Mouse (Mus musculus) kidney, adult 2 months (tissue): ENCODE data around the gene Etfa. TPM values are rescaled to one million over a fixed set of nuclear protein-coding genes. Genes with fewer than 3 reads are reported as not detected.

Experiments used
- DNase-seq: peaks from one replicate; pipeline ENCODE4 v3.0.0; 2021
- H3K27ac ChIP-seq: fragments of 200-500 bp; 2 replicates; pipeline ENCODE4 v1.5.1; 2012; ENCODE audit warnings: low read depth, low read length, control low read depth, inconsistent platforms; ENCODE audit not compliant: insufficient read depth
- H3K27me3 ChIP-seq: fragments of 200-500 bp; replicated peaks from 2 replicates; pipeline ENCODE4 v1.6.1; 2012; ENCODE audit warnings: mild to moderate bottlenecking, moderate library complexity, low read length, inconsistent platforms; ENCODE audit not compliant: control insufficient read depth, insufficient read depth
- H3K36me3 ChIP-seq: fragments of 200-500 bp; 2 replicates; pipeline ENCODE4 v1.6.1; 2012; ENCODE audit warnings: mild to moderate bottlenecking, moderate library complexity, low read length, inconsistent platforms; ENCODE audit not compliant: control insufficient read depth, insufficient read depth
- H3K4me1 ChIP-seq: fragments of 200-500 bp; 2 replicates; pipeline ENCODE4 v1.6.1; 2011; ENCODE audit warnings: low read length; ENCODE audit not compliant: control insufficient read depth, insufficient read depth
- H3K4me3 ChIP-seq: fragments of 200-500 bp; 2 replicates; pipeline ENCODE4 v1.5.1; 2011; ENCODE audit warnings: mild to moderate bottlenecking, low read depth, low read length, control low read depth; ENCODE audit not compliant: insufficient read depth
- CTCF ChIP-seq: fragments of 200-500 bp; conservative IDR thresholded peaks from 2 replicates; pipeline ENCODE4 v1.5.1; 2011; ENCODE audit warnings: low read depth, mild to moderate bottlenecking, control low read depth, low read length, moderate library complexity, mixed read lengths; ENCODE audit not compliant: insufficient read depth, insufficient read length
- POLR2A ChIP-seq: fragments of 200-500 bp; IDR thresholded peaks from one replicate; pipeline ENCODE4 v1.6.1; 2011; ENCODE audit warnings: low read depth, low read length, control low read depth
- WGBS: fragments of 180-500 bp; shearing (Covaris S2); methylation state at CpG from one replicate; pipeline ENCODE4 v1.1.7; 2018; 5-methylcytosine and 5-hydroxymethylcytosine counted together
- polyA plus RNA-seq: library from polyadenylated mRNA; depleted of rRNA; stranded (reverse); fragments of >200 nt; gene quantifications from 2 replicates; pipeline ENCODE4 v1.2.3, GENCODE M21; 2012

The Etfa gene
- polyA plus RNA-seq, 1 experiment, result 192 TPM

- H3K27ac ChIP-seq, result no peak overlapping the region
Observed at GRCm38 (mm10) chr9:55423451-55424424, 88.3 kb downstream of the Etfa start.

GRCm38 (mm10) chr9:55421786-55422185 lies 90.3 kb downstream of the Etfa start:
- H3K27me3 ChIP-seq, result no peaks in the 10 kb centered on the region
- no peak overlapping the region for H3K4me3 ChIP-seq
- H3K27ac ChIP-seq, result no peak overlapping the region
- TF ChIP-seq POLR2A (no peak), CTCF (no peak)
- no peaks in the 10 kb centered on the region for H3K4me1 ChIP-seq
- WGBS, result 97% methylated on average over 3 of the region's 3 CpGs
- no peaks in the 10 kb centered on the region for H3K36me3 ChIP-seq
- no peak for DNase-seq

More at GRCm38 (mm10) chr9:55423451-55424424, 88.3 kb downstream of the Etfa start:
- Histone ChIP-seq H3K4me3 (no peak overlapping the region), H3K4me1 (no peaks in the 10 kb centered on the region), H3K27me3 (no peaks in the 10 kb centered on the region), H3K36me3 (no peaks in the 10 kb centered on the region)
- DNase-seq, result peak; percentile 59
- WGBS, result 58% methylated on average over 14 of the region's 14 CpGs
- no peak for TF ChIP-seq POLR2A
- TF ChIP-seq CTCF, result no peak

GRCm38 (mm10) chr9:55411154-55411553 lies 100.9 kb downstream of the Etfa start:
- no peaks in the 10 kb centered on the region for H3K4me1 ChIP-seq
- H3K4me3 ChIP-seq, result no peak overlapping the region
- no peaks in the 10 kb centered on the region for H3K27me3 ChIP-seq
- H3K36me3 ChIP-seq, result no peaks in the 10 kb centered on the region
- no peak for DNase-seq
- H3K27ac ChIP-seq, result no peak overlapping the region
- no peak for TF ChIP-seq CTCF
- no peak for TF ChIP-seq POLR2A
- WGBS, result 68% methylated on average over 6 of the region's 6 CpGs

GRCm38 (mm10) chr9:55410430-55410829 lies 101.6 kb downstream of the Etfa start:
- WGBS, result 37% methylated on average over 6 of the region's 6 CpGs
- DNase-seq, result no peak

GRCm38 (mm10) chr9:55409833-55410232 lies 102.2 kb downstream of the Etfa start:
- TF ChIP-seq POLR2A (no peak), CTCF (peak; percentile 33)
- Histone ChIP-seq H3K36me3 (no peaks in the 10 kb centered on the region), H3K4me1 (no peaks in the 10 kb centered on the region), H3K27ac (no peak overlapping the region), H3K4me3 (no peak overlapping the region), H3K27me3 (no peaks in the 10 kb centered on the region)
- DNase-seq, result no peak
- WGBS, result 61% methylated on average over 3 of the region's 3 CpGs

More at GRCm38 (mm10) chr9:55410430-55410829, 101.6 kb downstream of the Etfa start:
- H3K4me1 ChIP-seq, result no peaks in the 10 kb centered on the region
- no peak overlapping the region for H3K27ac ChIP-seq
- no peak overlapping the region for H3K4me3 ChIP-seq
- H3K36me3 ChIP-seq, result no peaks in the 10 kb centered on the region
- TF ChIP-seq CTCF (no peak), POLR2A (no peak)
- no peaks in the 10 kb centered on the region for H3K27me3 ChIP-seq

- Histone ChIP-seq H3K36me3 (no peaks in the 10 kb centered on the region), H3K27me3 (no peaks in the 10 kb centered on the region), H3K4me1 (no peaks in the 10 kb centered on the region), H3K4me3 (no peak overlapping the region), H3K27ac (no peak overlapping the region)
- no peak for DNase-seq
- no peak for TF ChIP-seq POLR2A
- TF ChIP-seq CTCF, result no peak
- WGBS, result 46% methylated on average over 4 of the region's 4 CpGs
Observed at GRCm38 (mm10) chr9:55408851-55409250, 103.2 kb downstream of the Etfa start.

- no peaks in the 10 kb centered on the region for H3K36me3 ChIP-seq
- TF ChIP-seq POLR2A (no peak), CTCF (no peak)
- no peaks in the 10 kb centered on the region for H3K27me3 ChIP-seq
- WGBS, result 54% methylated on average over 2 of the region's 2 CpGs
- H3K4me1 ChIP-seq, result no peaks in the 10 kb centered on the region
- no peak for DNase-seq
- no peak overlapping the region for H3K27ac ChIP-seq
- no peak overlapping the region for H3K4me3 ChIP-seq
Observed at GRCm38 (mm10) chr9:55406773-55407172, 105.3 kb downstream of the Etfa start.
